Mouse (Mus musculus) heart, postnatal 0 days (tissue): ENCODE measurements at regions not wholly inside any gene's neighbourhood (a gene's known extent, or its start where the extent isn't known, plus 50 kb on each side); places are given as distances from the start of the nearest gene placed in this dataset.

Source experiments
- ATAC-seq: fragments of 200-750 bp; cut with Nextera tagmentation; 2 replicates; pipeline ENCODE4 v1.8.0; 2017; ENCODE audit warnings: low read depth, moderate number of reproducible peaks, moderate library complexity; ENCODE audit not compliant: insufficient read depth
- DNase-seq: peaks from one replicate; pipeline ENCODE4 v3.0.0-alpha.2; 2016; ENCODE audit warnings: low spot score
- H3K27ac ChIP-seq: fragments of 300-500 bp; sonication (generic); 2 replicates; pipeline ENCODE4 v1.5.1; 2014; ENCODE audit warnings: low read depth, mild to moderate bottlenecking
- H3K27me3 ChIP-seq: fragments of 300-500 bp; sonication (generic); 2 replicates; pipeline ENCODE4 v1.6.1; 2014; ENCODE audit warnings: low read length, mixed read lengths; ENCODE audit not compliant: control insufficient read depth, insufficient read depth
- H3K36me3 ChIP-seq: fragments of 300-500 bp; sonication (generic); replicated peaks from 2 replicates; pipeline ENCODE4 v1.6.1; 2014; ENCODE audit warnings: low read length, mixed read lengths; ENCODE audit not compliant: control insufficient read depth, insufficient read depth
- H3K4me1 ChIP-seq: fragments of 300-500 bp; sonication (generic); 2 replicates; pipeline ENCODE4 v1.6.1; 2014; ENCODE audit warnings: antibody characterized with exemption; ENCODE audit not compliant: control insufficient read depth, insufficient read depth
- H3K4me2 ChIP-seq: fragments of 300-500 bp; sonication (generic); 2 replicates; pipeline ENCODE4 v1.6.1; 2014; ENCODE audit warnings: low read depth, mild to moderate bottlenecking, low read length, moderate library complexity
- H3K4me3 ChIP-seq: fragments of 300-500 bp; sonication (generic); 2 replicates; pipeline ENCODE4 v1.5.1; 2014; ENCODE audit warnings: low read depth, low read length
- H3K9ac ChIP-seq: fragments of 300-500 bp; sonication (generic); replicated peaks from 2 replicates; pipeline ENCODE4 v1.6.1; 2014; ENCODE audit warnings: low read depth, low read length, mixed read lengths
- H3K9me3 ChIP-seq: fragments of 300-500 bp; sonication (generic); replicated peaks from 2 replicates; pipeline ENCODE4 v1.6.1; 2016; ENCODE audit warnings: low read length; ENCODE audit not compliant: control insufficient read depth
- CTCF ChIP-seq: IDR thresholded peaks from 2 replicates; pipeline ENCODE4 v1.5.1; 2016; ENCODE audit warnings: antibody characterized with exemption, control low read depth, low read depth
- EP300 ChIP-seq: IDR thresholded peaks from 2 replicates; pipeline ENCODE4 v1.6.1; 2016; ENCODE audit warnings: antibody characterized with exemption, low read depth
- WGBS: fragments of 180-500 bp; shearing (Covaris S2); extraction: QIAGEN DNeasy Blood & Tissue Kit; methylation state at CpG from one replicate; pipeline ENCODE4 v1.1.7; 2014; 5-methylcytosine and 5-hydroxymethylcytosine counted together

DNA sequence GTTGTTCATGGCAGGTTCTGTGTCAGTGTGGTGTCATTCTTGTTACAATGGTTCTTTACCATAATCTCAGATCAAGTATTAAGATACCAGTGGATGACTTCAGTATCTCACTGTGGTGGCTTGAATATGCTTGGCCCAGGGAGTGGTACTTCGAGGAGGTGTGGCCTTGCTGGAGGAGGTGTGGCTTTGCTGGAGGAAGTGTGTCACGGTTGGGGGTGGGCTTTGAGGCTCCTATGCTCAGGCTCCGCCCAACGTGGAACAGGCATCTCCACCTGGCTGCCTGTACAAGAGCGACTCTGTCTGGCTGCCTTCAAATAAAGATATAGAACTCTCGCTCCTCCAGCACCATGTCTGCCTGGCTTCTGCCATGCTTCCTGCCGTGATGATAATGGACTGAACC is 63.6 kb downstream of the Cd2 start:
- DNase-seq = no peak
- WGBS = 69% methylated on average over 7 of the region's 7 CpGs

GRCm38 (mm10) chr3:101219897-101220296 is 67.8 kb downstream of the Cd2 start:
- H3K9me3 ChIP-seq = 0 out of 2 replicates have a peak, but pooled peaks cover 6% of the 10 kb centered on the region
- H3K4me2 ChIP-seq = no peak overlapping the region
- H3K36me3 ChIP-seq = no peaks in the 10 kb centered on the region
- 93% methylated on average over 2 of the region's 2 CpGs for WGBS
- no peak overlapping the region for H3K9ac ChIP-seq
- H3K4me3 ChIP-seq = no peak overlapping the region
- DNase-seq = no peak
- no peak for TF ChIP-seq EP300
- no peak for TF ChIP-seq CTCF
- no peaks in the 10 kb centered on the region for H3K4me1 ChIP-seq
- ATAC-seq = no peak
- no peaks in the 10 kb centered on the region for H3K27me3 ChIP-seq
- H3K27ac ChIP-seq = no peak overlapping the region

More for the DNA sequence above, 63.6 kb downstream of the Cd2 start:
- Histone ChIP-seq H3K36me3 (no peaks in the 10 kb centered on the region), H3K27me3 (no peaks in the 10 kb centered on the region), H3K4me3 (no peak overlapping the region), H3K27ac (no peak overlapping the region), H3K9ac (no peak overlapping the region), H3K4me2 (no peak overlapping the region), H3K9me3 (0 out of 2 replicates have a peak, but pooled peaks cover 6% of the 10 kb centered on the region), H3K4me1 (no peaks in the 10 kb centered on the region)
- TF ChIP-seq CTCF = no peak
- no peak for TF ChIP-seq EP300
- ATAC-seq = no peak

GRCm38 (mm10) chr3:101216711-101217110 is 71.0 kb downstream of the Cd2 start:
- Histone ChIP-seq H3K4me3 (no peak overlapping the region), H3K9me3 (0 out of 2 replicates have a peak, but pooled peaks cover 6% of the 10 kb centered on the region), H3K27me3 (no peaks in the 10 kb centered on the region), H3K27ac (no peak overlapping the region), H3K4me1 (peaks cover 9% of the 10 kb centered on the region), H3K4me2 (no peak overlapping the region), H3K36me3 (no peaks in the 10 kb centered on the region), H3K9ac (no peak overlapping the region)
- WGBS = 91% methylated on average over 13 of the region's 13 CpGs
- TF ChIP-seq CTCF (no peak), EP300 (no peak)
- ATAC-seq (no peak), DNase-seq (no peak)

DNA sequence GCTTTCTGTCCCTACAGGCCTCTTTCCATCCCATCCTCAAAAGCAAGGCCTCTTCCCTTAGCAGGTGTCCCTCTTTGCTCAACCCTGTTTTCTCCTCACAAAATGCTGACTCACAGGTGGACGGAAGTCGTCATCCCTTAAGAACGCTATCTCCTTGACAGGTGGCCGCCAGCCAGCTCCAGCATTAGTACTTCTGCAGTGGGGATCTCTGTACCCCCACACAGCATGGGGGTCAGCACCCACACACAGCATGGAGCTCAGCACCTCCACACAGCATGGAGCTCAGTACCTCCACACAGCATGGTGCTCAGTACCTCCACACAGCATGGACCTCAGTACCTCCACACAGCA is 74.6 kb downstream of the Cd2 start:
- no peak overlapping the region for H3K4me2 ChIP-seq
- peak; percentile 35 for DNase-seq
- 30% methylated on average over 4 of the region's 4 CpGs for WGBS
- H3K36me3 ChIP-seq = no peaks in the 10 kb centered on the region
- H3K4me3 ChIP-seq = no peak overlapping the region
- peaks cover 9% of the 10 kb centered on the region for H3K4me1 ChIP-seq
- H3K27me3 ChIP-seq = no peaks in the 10 kb centered on the region
- TF ChIP-seq CTCF (no peak), EP300 (no peak)
- no peak overlapping the region for H3K9ac ChIP-seq
- no peak overlapping the region for H3K27ac ChIP-seq
- no peaks in the 10 kb centered on the region for H3K9me3 ChIP-seq
- no peak for ATAC-seq

DNA sequence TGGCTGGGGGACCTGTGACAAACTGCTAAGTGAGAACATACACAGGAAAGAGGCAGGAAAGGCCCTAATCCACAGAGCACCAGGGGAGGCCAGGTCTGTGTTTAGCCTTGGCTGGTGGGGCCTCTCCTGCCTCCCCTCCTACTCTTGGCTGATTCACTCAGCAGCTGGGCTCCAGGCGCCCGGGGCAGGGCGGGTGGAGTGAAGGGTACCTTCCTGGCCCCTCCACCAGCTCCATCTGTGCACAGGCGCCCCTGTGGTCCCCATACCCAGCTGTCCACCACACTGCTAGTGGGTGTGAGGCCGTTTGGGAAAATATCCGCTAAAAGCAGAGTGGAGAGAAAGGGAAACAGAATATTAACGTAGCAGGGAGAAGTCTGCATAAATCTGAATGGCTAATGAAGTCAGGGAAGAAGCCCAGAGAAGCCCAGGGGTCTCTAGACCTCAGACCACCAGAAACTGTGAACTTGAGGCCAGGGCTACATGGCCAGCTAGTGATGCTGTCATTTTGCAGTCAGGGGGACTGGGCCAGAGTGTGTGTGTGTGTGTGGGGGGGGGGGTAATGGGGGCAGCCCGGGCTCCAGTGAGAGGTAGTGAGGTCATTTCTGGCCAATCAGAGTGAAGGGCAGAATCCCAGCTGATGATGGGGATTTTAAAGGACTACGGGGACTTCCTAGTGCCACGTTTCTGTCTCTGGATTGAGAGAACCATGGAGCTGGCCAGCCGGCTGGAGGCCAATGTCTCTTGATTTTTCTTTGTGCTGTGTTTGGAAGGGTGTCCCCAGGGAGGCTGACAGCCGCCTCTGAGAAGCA is 75.1 kb downstream of the Cd2 start:
- H3K4me3 ChIP-seq = no peak overlapping the region
- TF ChIP-seq CTCF = no peak
- TF ChIP-seq EP300 = no peak
- DNase-seq = peak; percentile 36
- H3K9ac ChIP-seq = 0 out of 2 replicates have a peak overlapping the region, but pooled peaks have one; percentile 13
- no peaks in the 10 kb centered on the region for H3K36me3 ChIP-seq
- peak overlapping the region; percentile 51; the same call in 1 of the 2 replicates for H3K27ac ChIP-seq
- WGBS = 19% methylated on average over 12 of the region's 12 CpGs
- H3K27me3 ChIP-seq = no peaks in the 10 kb centered on the region
- no peaks in the 10 kb centered on the region for H3K9me3 ChIP-seq
- peaks cover 9% of the 10 kb centered on the region for H3K4me1 ChIP-seq
- no peak overlapping the region for H3K4me2 ChIP-seq
- ATAC-seq = peak; percentile 63
